Mouse (Mus musculus): ENCODE measurements at regions not wholly inside any gene's neighbourhood (a gene's known extent, or its start where the extent isn't known, plus 50 kb on each side); places are given as distances from the start of the nearest gene placed in this dataset.

- H3K9ac ChIP-seq (ENCODE audit: low read depth, low read length) = no peak overlapping the region
- no peak overlapping the region for H3K4me3 ChIP-seq (replicated peaks; ENCODE audit: low read depth, low read length)
- DNase-seq (ENCODE audit: low spot score) (peak; percentile 38), ATAC-seq (replicated peaks; ENCODE audit: low FRiP score, low read depth) (no peak)
- 26% methylated on average over 10 of the region's 10 CpGs for WGBS
- no peak for TF ChIP-seq CTCF (IDR thresholded peaks at IDR 0.05; ENCODE audit: low read depth)
- no peaks in the 10 kb centered on the region for H3K27me3 ChIP-seq (ENCODE audit: insufficient read depth, low read length)
- H3K9me3 ChIP-seq (replicated peaks; ENCODE audit: low read length) = no peaks in the 10 kb centered on the region
- H3K4me1 ChIP-seq (replicated peaks; ENCODE audit: insufficient read depth, low read length) = 0 out of 2 replicates have a peak, but pooled peaks cover 3% of the 10 kb centered on the region
- H3K36me3 ChIP-seq (ENCODE audit: insufficient read depth, low read length) = no peaks in the 10 kb centered on the region
- no peak overlapping the region for H3K27ac ChIP-seq
- H3K4me2 ChIP-seq (ENCODE audit: low read length) = no peak overlapping the region
Measured at GRCm38 (mm10) chr16:29718965-29719364, 139.8 kb downstream of the Opa1 start.

DNA sequence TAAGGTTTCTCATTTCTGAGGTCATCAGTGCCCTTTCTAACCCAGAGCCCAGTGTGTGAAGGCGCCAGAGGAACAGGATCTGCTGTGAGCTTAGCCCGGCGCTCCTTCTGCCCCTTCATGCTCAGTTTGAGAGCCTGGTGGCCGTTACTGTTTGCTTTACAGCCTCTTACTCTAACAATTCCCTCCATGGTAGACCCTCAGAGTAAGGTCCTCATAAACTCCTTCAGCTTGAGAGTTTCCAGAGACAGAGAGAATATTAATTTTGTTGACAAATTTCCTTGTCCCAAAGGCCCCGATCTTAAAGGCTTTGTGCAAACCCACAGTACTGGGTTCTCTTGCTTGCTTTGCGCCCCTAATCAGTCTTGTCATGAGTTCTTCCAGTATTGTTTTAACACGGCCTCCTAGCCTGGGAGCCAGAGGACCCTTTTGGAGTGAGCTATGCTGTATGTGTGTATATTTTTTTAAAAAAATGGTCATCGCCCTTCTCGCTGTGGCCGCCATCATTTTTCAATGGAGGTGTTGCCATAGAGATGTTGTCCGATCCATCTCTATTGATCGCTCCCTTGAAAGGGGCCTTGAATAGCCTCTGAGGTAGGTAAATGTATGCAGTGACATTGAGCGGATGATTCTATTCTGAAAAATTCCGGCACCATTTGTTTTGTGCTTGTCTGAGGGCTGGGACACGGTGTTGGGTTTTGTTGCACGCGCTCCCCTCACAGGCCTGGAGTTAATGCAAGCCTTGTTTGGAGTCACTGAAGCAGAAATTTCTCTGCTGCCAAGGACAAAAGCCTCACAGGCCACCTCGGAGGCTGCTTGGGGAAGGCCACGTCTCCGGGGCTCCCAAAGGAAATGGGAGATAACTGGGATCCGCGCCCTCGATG is 140.7 kb downstream of the Opa1 start:
- H3K27ac ChIP-seq = no peak overlapping the region
- no peaks in the 10 kb centered on the region for H3K36me3 ChIP-seq (ENCODE audit: insufficient read depth, low read length)
- H3K4me2 ChIP-seq (ENCODE audit: low read length) = no peak overlapping the region
- WGBS = 69% methylated on average over 23 of the region's 23 CpGs
- ATAC-seq (replicated peaks; ENCODE audit: low FRiP score, low read depth) (no peak), DNase-seq (ENCODE audit: low spot score) (no peak)
- no peak for TF ChIP-seq CTCF (IDR thresholded peaks at IDR 0.05; ENCODE audit: low read depth)
- no peaks in the 10 kb centered on the region for H3K9me3 ChIP-seq (replicated peaks; ENCODE audit: low read length)
- no peaks in the 10 kb centered on the region for H3K27me3 ChIP-seq (ENCODE audit: insufficient read depth, low read length)
- 0 out of 2 replicates have a peak, but pooled peaks cover 3% of the 10 kb centered on the region for H3K4me1 ChIP-seq (replicated peaks; ENCODE audit: insufficient read depth, low read length)
- H3K9ac ChIP-seq (ENCODE audit: low read depth, low read length) = no peak overlapping the region
- H3K4me3 ChIP-seq (replicated peaks; ENCODE audit: low read depth, low read length) = no peak overlapping the region

DNA sequence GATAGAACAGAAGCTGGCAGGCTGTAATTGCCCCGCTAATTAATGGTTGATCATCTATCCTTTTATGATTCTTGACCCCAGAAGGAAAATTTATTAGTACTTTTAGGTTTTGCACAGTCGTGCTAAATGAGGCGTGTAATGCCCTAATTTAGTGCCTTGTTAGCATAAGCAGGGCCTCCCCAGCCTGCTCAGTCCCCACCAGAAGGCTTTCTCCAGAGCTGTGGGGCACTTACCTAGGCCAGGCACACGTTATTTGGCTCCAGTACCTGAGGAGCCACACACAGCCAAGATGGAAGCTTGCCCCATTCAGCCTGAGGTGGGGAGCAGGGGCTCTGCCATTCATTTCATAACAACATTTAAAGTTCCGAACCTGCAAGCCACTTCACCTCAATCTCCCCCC is 146.0 kb downstream of the Opa1 start:
- H3K9ac ChIP-seq (ENCODE audit: low read depth, low read length) = no peak overlapping the region
- H3K27ac ChIP-seq = no peak overlapping the region
- H3K36me3 ChIP-seq (ENCODE audit: insufficient read depth, low read length) = no peaks in the 10 kb centered on the region
- DNase-seq (ENCODE audit: low spot score) = no peak
- H3K4me1 ChIP-seq (replicated peaks; ENCODE audit: insufficient read depth, low read length) = peaks cover 6% of the 10 kb centered on the region; the same call in 1 of the 2 replicates
- H3K9me3 ChIP-seq (replicated peaks; ENCODE audit: low read length) = no peaks in the 10 kb centered on the region
- no peak overlapping the region for H3K4me3 ChIP-seq (replicated peaks; ENCODE audit: low read depth, low read length)
- WGBS = 36% methylated on average over 5 of the region's 5 CpGs
- no peak for TF ChIP-seq CTCF (IDR thresholded peaks at IDR 0.05; ENCODE audit: low read depth)
- ATAC-seq (replicated peaks; ENCODE audit: low FRiP score, low read depth) = no peak
- H3K4me2 ChIP-seq (ENCODE audit: low read length) = no peak overlapping the region
- H3K27me3 ChIP-seq (ENCODE audit: insufficient read depth, low read length) = 0 out of 2 replicates have a peak, but pooled peaks cover 8% of the 10 kb centered on the region

DNA sequence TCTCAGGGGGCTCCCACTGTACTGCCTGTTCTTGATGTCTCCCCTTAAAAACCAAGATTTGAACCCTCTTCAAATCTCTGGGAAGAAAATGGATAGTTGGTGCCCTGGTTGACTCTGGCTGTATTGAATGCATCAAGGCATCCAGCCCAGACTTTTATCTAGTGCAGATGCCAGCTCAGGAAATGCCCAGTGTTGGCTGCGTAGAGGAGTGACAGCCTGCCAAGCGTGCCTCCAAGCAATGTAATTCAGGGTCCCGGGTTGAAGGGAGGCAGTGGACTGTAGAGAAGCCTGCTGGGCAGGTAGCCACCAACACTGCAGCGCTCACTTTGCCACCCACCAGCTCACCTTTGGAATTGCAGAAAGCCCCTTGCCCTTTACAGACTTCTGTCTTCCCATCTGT is 146.4 kb downstream of the Opa1 start:
- H3K4me1 ChIP-seq (replicated peaks; ENCODE audit: insufficient read depth, low read length) = peaks cover 6% of the 10 kb centered on the region; the same call in 1 of the 2 replicates
- no peak for TF ChIP-seq CTCF (IDR thresholded peaks at IDR 0.05; ENCODE audit: low read depth)
- no peaks in the 10 kb centered on the region for H3K9me3 ChIP-seq (replicated peaks; ENCODE audit: low read length)
- no peak overlapping the region for H3K4me3 ChIP-seq (replicated peaks; ENCODE audit: low read depth, low read length)
- no peak overlapping the region for H3K27ac ChIP-seq
- no peaks in the 10 kb centered on the region for H3K36me3 ChIP-seq (ENCODE audit: insufficient read depth, low read length)
- DNase-seq (ENCODE audit: low spot score) (no peak), ATAC-seq (replicated peaks; ENCODE audit: low FRiP score, low read depth) (no peak)
- WGBS = 37% methylated on average over 4 of the region's 4 CpGs
- no peak overlapping the region for H3K4me2 ChIP-seq (ENCODE audit: low read length)
- no peak overlapping the region for H3K9ac ChIP-seq (ENCODE audit: low read depth, low read length)
- 0 out of 2 replicates have a peak, but pooled peaks cover 8% of the 10 kb centered on the region for H3K27me3 ChIP-seq (ENCODE audit: insufficient read depth, low read length)

GRCm38 (mm10) chr16:29727397-29727796 is 148.3 kb downstream of the Opa1 start:
- 81% methylated on average over 7 of the region's 7 CpGs for WGBS

GRCm38 (mm10) chr16:29728769-29729481 is 149.8 kb downstream of the Opa1 start:
- no peak overlapping the region for H3K9ac ChIP-seq (ENCODE audit: low read depth, low read length)
- ATAC-seq (replicated peaks; ENCODE audit: low FRiP score, low read depth) = peak; percentile 60
- peak; percentile 79 for DNase-seq (ENCODE audit: low spot score)
- H3K27me3 ChIP-seq (ENCODE audit: insufficient read depth, low read length) = 0 out of 2 replicates have a peak, but pooled peaks cover 8% of the 10 kb centered on the region
- TF ChIP-seq CTCF (IDR thresholded peaks at IDR 0.05; ENCODE audit: low read depth) = peak; percentile 92
- 19% methylated on average over 10 of the region's 10 CpGs for WGBS
- no peaks in the 10 kb centered on the region for H3K9me3 ChIP-seq (replicated peaks; ENCODE audit: low read length)
- peaks cover 6% of the 10 kb centered on the region; the same call in 1 of the 2 replicates for H3K4me1 ChIP-seq (replicated peaks; ENCODE audit: insufficient read depth, low read length)
- no peak overlapping the region for H3K27ac ChIP-seq
- H3K36me3 ChIP-seq (ENCODE audit: insufficient read depth, low read length) = no peaks in the 10 kb centered on the region
- no peak overlapping the region for H3K4me2 ChIP-seq (ENCODE audit: low read length)
- no peak overlapping the region for H3K4me3 ChIP-seq (replicated peaks; ENCODE audit: low read depth, low read length)

More at GRCm38 (mm10) chr16:29727397-29727796, 148.3 kb downstream of the Opa1 start:
- H3K9ac ChIP-seq (ENCODE audit: low read depth, low read length) = no peak overlapping the region
- H3K4me1 ChIP-seq (replicated peaks; ENCODE audit: insufficient read depth, low read length) = peaks cover 6% of the 10 kb centered on the region; the same call in 1 of the 2 replicates
- TF ChIP-seq CTCF (IDR thresholded peaks at IDR 0.05; ENCODE audit: low read depth) = no peak
- H3K27me3 ChIP-seq (ENCODE audit: insufficient read depth, low read length) = 0 out of 2 replicates have a peak, but pooled peaks cover 8% of the 10 kb centered on the region
- no peak overlapping the region for H3K4me2 ChIP-seq (ENCODE audit: low read length)
- ATAC-seq (replicated peaks; ENCODE audit: low FRiP score, low read depth) = no peak
- no peaks in the 10 kb centered on the region for H3K36me3 ChIP-seq (ENCODE audit: insufficient read depth, low read length)
- no peaks in the 10 kb centered on the region for H3K9me3 ChIP-seq (replicated peaks; ENCODE audit: low read length)
- no peak overlapping the region for H3K4me3 ChIP-seq (replicated peaks; ENCODE audit: low read depth, low read length)
- H3K27ac ChIP-seq = no peak overlapping the region
- DNase-seq (ENCODE audit: low spot score) = no peak

Measured in kidney, postnatal 0 days (tissue).